Mouse (Mus musculus) cerebral cortex, adult 2 months (tissue): ENCODE results near the gene Nme2.

Source experiments
- WGBS: fragments of 180-500 bp; shearing (Covaris S2); methylation state at CpG from one replicate; pipeline ENCODE4 v1.1.7; 2018; 5-methylcytosine and 5-hydroxymethylcytosine counted together

The Nme2 gene

DNA sequence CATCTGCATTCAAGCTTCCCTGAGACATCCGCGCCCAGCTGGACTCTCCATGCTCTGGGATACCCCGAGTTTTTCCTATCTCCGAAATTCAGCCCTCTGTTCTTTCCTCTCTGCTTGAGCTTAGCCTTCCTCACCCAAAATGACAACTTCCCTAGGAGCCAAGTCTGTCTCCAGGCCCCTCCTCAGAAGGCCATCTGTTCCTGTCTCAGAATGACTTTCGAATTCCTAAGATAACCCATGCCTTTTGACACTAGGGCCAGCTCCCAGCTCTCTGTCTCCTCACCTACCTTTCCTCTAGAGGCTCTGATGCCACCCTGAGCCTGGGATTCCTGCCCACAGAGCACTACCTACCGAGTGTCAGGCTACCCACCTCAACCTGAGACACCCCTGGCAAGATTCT is at the start of gene Nme2:
Gene Nme2 (minus strand): TSS at position 101 of the 400 bp plus-strand sequence.
- WGBS: 2% methylated on average over 6 of the region's 6 CpGs

DNA sequence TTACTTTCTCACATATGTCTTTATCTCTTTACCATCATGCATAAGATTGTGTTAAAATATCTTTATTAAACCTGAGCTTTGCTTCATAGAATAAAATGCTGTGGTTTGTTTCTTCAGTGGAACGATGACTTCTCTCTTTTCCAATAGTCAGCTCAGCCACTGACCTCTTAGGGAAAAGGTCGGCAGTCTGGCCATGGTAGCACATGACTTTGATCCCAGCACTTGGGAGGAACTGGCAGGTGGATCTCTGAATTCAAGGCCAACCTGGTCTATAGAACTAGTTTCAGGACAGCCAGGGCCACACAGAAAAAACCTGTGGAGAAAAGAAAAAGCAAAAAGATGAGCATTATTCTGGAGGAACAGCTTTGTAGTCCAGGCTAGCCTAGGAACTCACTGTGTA is 47.3 kb upstream of the Nme2 start:
- WGBS: 91% methylated on average over 2 of the region's 2 CpGs

- WGBS: 8% methylated on average over 13 of the region's 13 CpGs
Observed at GRCm38 (mm10) chr11:93997141-93997775, 41.2 kb upstream of the Nme2 start.

GRCm38 (mm10) chr11:93996306-93997140 is 40.5 kb upstream of the Nme2 start:
- WGBS: under 1% methylated on average over 58 of the region's 58 CpGs

GRCm38 (mm10) chr11:93995720-93996305 is 39.8 kb upstream of the Nme2 start, which contains the start of gene Spag9:
Gene Spag9 (plus strand): TSS chr11:93996091.
- under 1% methylated on average over 60 of the region's 70 CpGs for WGBS

DNA sequence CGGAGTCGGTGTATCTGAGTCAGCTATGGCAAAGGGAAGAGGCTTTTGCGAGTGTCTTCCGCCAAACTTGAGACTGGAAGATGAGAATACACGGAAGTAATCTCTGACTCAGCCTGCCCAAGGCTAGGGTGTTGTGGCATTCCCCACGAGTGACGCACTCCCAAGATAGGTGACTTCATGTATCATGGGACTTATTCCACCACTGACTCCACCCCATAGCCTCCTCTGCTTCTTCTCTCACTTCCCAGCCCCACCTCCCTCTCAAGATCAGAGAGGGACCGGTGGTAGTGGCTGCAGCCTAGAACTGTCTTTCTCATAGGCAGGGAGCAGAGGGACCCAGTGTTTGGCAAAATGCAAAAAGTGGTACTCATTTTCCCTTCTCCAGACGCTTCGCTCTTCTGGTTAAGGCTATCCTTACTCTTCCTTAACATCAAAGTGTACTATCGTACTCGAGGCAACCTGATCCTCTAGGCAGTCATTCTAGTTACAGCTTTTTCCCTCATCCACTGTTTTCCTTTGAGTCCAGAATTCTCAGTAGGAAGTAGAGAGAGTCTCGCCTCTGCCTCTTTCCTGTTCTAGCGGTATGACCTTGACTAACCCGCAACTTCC is 39.2 kb upstream of the Nme2 start:
- WGBS: 2% methylated on average over 15 of the region's 15 CpGs

- WGBS: 41% methylated on average over 5 of the region's 5 CpGs
Observed at GRCm38 (mm10) chr11:93994531-93994930, 38.5 kb upstream of the Nme2 start.

GRCm38 (mm10) chr11:93988328-93989062 is 32.4 kb upstream of the Nme2 start:
- 60% methylated on average over 12 of the region's 12 CpGs for WGBS

- WGBS: 43% methylated on average over 8 of the region's 8 CpGs
Observed at GRCm38 (mm10) chr11:93987625-93988327, 31.7 kb upstream of the Nme2 start.

DNA sequence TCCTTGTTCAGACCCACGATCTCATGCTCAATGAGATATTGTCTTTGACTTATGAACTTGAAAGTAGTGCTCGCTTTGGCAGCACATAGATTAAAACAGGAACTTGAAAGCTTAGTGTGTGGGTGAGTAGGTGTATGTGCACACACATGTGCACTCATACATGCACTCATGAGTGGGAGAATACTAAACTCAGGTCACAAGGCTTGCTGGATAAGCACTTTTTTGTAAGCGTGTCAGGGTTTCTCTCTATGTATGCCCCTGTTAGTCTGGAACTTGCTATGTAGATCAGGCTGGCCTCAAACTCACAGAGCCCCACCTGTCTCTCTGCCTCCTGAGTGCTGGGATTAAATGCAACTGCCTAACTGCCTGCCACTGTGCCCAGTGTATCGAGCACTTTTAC is 31.0 kb upstream of the Nme2 start:
- WGBS: 88% methylated on average over 4 of the region's 4 CpGs

GRCm38 (mm10) chr11:93985265-93985664 is 29.2 kb upstream of the Nme2 start:
- 83% methylated on average over 5 of the region's 5 CpGs for WGBS

- 95% methylated on average over 3 of the region's 3 CpGs for WGBS
Observed at GRCm38 (mm10) chr11:93984619-93985018, 28.6 kb upstream of the Nme2 start.

DNA sequence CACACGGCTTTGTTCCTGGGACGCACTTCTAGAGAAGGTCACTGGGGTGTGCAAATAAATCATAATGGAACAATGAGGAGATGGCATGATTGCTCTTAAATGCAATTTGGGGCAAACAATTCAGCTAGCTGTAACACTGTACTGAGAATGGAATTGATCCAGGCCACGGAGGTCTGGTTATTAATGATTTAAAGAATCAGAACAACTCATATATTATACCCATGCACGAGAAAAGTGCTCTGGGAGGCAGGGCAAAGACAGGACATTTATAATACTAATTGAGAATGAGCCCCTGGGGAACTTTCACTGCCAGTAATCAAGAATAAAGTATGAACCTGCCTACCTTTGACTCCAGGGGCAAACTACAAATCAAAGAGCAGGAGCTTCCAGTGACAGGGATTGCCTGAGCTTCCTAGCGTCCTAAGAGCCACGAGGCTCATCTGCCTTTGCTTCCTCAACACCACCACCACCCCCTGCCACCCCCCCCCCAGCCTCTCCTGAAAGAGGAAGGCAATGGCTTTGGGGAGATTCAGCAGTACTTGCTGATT is 23.5 kb upstream of the Nme2 start:
- WGBS: 63% methylated on average over 6 of the region's 6 CpGs

- 77% methylated on average over 5 of the region's 5 CpGs for WGBS
Observed at GRCm38 (mm10) chr11:93972951-93973350, 16.9 kb upstream of the Nme2 start.

DNA sequence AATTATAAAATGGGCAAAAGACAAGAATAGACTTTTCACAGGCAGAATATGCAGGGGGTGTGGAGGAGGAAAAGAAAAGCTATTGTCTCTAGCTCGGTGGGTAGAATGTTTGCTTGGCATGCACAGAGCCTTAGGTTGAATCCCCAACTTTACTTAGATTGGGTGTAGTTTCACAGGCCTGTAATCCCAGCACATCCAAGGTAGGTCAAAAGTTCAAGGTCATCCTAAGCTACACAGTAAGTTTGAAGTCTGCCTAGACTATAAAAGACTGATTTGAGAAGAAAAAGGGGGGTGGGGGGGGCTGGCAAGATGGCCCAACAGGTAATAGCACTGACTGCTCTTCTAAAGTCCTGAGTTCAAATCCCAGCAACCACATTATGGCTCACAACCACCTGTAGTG is 13.7 kb upstream of the Nme2 start:
- WGBS: 38% methylated on average over 1 of the region's 1 CpGs

DNA sequence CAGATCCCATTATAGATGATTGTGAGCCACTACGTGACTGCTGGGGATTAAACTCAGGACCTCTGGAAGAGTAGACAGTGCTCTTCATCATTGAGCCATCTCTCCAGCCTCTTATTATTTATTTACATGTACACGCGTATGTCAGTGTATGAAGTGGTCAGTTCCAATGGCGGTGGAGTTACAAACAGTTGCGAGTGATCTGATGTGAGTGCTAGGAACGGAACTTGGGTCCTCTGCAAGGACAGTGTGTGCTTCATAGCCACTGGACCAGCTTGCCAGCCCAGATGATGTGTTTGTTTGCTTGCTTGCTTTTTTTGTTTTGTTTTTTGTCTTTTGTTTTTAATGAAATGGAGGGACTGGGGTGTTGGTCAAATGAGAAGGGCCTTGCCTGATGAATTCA is 13.1 kb upstream of the Nme2 start:
- WGBS: 93% methylated on average over 6 of the region's 6 CpGs

DNA sequence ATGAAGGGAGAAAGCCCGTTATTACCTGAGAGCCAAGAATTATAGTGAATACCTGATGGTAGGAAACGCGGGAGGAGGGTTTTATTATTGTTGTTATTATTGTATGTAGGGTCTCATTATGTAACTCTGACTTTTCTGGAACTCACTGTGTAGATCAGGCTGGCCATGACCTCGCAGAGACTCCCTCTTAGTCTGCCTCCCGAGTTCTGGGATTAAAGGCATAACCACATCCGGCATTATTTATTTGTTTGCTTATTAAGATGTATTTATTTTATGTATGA is 12.7 kb upstream of the Nme2 start:
- WGBS: 42% methylated on average over 6 of the region's 6 CpGs

- under 1% methylated on average over 40 of the region's 40 CpGs for WGBS
Observed at GRCm38 (mm10) chr11:93968005-93968847, 12.2 kb upstream of the Nme2 start, which contains the start of the genes Gm20390 and Nme1. Gene Gm20390 (minus strand): TSS chr11:93968293. Gene Nme1 (minus strand): TSS chr11:93968521.

DNA sequence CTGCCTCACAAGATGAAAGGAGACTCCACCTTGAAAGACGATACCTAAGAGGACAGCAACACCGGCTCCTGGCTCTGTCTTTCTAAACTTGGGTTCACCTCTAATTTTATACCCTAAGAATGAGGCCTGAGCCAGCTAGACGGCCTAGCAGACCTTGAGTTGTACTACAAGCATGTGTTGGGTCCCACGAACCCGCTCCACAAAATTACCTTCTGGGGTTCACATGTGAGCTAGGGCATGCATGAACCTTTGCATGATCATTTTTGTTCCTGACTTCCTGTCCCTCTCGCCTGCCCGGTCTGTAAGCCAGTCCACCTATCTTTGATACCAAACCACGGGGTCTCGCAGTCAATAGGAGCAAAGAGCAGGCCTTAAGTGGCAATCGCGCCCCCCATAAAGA is 11.3 kb upstream of the Nme2 start:
- 2% methylated on average over 11 of the region's 11 CpGs for WGBS

GRCm38 (mm10) chr11:93965391-93965790 is 9.3 kb upstream of the Nme2 start:
- WGBS: 54% methylated on average over 6 of the region's 6 CpGs
